Mouse (Mus musculus) heart, postnatal 0 days (tissue): ENCODE results near the gene Prr36.

Experiments
- CTCF ChIP-seq: IDR thresholded peaks from 2 replicates; pipeline ENCODE4 v1.5.1; 2016; ENCODE audit warnings: antibody characterized with exemption, control low read depth, low read depth
- EP300 ChIP-seq: IDR thresholded peaks from 2 replicates; pipeline ENCODE4 v1.6.1; 2016; ENCODE audit warnings: antibody characterized with exemption, low read depth

DNA sequence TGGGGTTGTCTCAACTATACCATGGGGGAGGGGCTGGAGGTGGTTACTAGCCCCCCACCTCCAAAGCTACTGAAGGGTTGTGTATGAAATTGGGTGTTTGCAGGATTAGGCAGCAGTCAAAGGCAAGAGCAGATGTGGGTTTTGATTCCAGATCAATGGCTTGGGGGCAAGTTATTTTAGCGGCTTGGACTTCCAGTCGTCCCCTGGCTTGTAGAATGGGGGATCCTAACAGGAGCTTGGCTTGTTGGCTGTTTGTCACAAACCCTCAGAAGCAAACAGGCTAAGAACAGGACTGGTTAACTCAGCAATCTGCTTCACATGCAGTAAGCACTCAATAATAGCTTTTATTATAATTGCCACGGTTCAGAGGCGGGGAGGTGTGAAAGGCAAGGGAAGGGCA is 40.1 kb upstream of the Prr36 start:
- TF ChIP-seq CTCF (no peak), EP300 (no peak)
